Mouse (Mus musculus) G1E (cell line): ENCODE results near the gene Pon1.

Source experiments
- CTCF ChIP-seq: IDR thresholded peaks from 2 replicates; pipeline ENCODE4 v1.5.1; 2012; ENCODE audit warnings: low read depth, low read length, inconsistent platforms, mixed read lengths
- GATA1 ChIP-seq: IDR thresholded peaks from 2 replicates; pipeline ENCODE4 v1.6.1; 2012; ENCODE audit warnings: borderline replicate concordance, low read length, inconsistent platforms, mixed read lengths
- POLR2AphosphoS5 ChIP-seq: IDR thresholded peaks from 2 replicates; pipeline ENCODE4 v1.6.1; 2012; ENCODE audit warnings: low read depth, low read length, inconsistent platforms; ENCODE audit not compliant: insufficient replicate concordance
- TAL1 ChIP-seq: conservative IDR thresholded peaks from 2 replicates; pipeline ENCODE4 v1.6.1; 2012; ENCODE audit warnings: low read depth, low read length, inconsistent platforms, mixed read lengths

DNA sequence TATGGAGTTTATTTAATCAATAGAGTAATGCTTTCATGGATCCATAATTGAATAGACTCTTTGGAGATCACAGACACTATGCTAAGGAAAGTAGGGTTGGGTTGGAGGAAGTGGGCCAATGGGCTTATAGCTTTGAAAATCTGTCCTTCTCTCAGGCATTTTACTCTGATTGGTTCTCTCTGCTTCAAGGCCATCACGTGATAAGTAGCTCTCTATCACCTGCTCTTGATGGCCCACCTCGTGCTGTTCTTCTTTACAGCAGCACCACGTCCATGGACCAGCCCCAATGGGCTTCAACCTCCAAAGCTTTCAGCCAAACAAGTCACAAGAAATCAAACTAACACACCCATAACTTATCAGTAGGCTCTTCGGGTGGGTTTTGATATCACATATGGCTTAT is 3.0 kb downstream of the Pon1 start:
- no peak for TF ChIP-seq CTCF
- TF ChIP-seq TAL1 = no peak
- TF ChIP-seq GATA1 = no peak
- TF ChIP-seq POLR2AphosphoS5 = no peak
